Mouse (Mus musculus): ENCODE measurements around the gene Tmed1. TPM values are rescaled to one million over a fixed set of nuclear protein-coding genes. Genes with fewer than 3 reads are reported as not detected.

Gene Tmed1
- polyA plus RNA-seq (2014; fragmentation: Illumina TruSeq; extraction: RNeasy Lipid Tissue Mini Kit (QIAGEN cat#74804); ENCODE audit: low read depth, low replicate concordance), result 1.9 TPM

DNA sequence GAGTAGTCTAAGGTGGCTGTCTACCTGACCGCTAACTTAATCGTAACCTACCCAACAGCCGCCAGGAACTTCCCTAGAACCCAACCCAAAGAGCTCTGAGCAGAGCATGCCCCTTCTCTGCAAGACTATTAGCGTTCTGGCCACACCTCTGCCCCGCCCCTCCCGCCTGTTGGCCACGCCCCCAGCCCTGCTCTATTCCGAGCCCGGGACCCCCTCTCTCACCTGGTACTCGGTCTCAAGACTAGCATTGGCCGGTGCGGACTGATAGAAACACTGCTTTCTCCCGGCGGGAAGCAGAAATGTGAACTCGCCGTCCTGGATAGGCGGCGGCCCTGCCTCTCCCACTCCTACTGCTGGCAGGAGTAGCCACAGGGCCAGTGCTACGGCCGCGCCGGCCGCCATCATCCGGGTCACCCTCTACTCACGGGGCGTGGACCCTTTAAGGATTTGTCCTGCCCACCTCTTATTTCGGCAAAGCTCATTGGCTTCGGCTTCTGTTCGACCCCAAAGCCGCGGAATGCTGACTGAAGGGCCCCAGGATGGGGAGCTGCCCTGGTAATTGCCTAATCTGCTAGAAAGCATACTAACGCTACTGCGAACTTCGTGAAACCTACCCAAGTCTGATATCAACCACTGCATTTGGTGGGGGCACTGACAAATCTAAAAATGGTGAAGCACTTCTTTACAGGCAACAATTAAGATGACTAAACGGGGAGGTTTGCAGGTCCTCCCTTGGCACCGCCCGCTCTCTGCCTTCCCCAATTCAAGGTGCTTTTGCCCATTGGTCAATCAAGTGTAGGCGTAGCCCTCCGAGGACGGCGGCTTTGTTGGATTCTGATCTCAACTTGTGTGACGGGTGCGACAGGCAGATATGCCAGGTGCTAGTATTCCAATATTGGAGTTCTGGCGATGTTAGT lies at the start of gene Tmed1:
Gene Tmed1, minus strand, starts transcription at position 481 of the 917 bp plus-strand sequence.

DNA sequence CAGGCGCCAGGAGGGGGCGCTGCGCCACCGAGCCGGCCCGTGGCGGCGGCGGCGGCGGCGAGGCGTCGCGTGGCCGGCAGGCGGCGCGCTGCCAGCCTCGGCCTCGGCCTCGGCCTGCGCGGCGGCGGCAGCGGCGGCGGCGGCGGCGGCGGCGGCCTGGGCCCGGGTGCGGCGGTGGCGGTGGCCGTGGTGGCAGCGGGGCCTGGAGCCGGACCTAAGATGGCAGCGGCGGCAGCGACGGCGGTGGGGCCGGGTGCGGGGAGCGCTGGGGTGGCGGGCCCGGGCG lies 36.7 kb upstream of the Tmed1 start, which contains the start of gene Carm1:
Gene Carm1, plus strand, starts transcription at position 106 of the 286 bp plus-strand sequence.

DNA sequence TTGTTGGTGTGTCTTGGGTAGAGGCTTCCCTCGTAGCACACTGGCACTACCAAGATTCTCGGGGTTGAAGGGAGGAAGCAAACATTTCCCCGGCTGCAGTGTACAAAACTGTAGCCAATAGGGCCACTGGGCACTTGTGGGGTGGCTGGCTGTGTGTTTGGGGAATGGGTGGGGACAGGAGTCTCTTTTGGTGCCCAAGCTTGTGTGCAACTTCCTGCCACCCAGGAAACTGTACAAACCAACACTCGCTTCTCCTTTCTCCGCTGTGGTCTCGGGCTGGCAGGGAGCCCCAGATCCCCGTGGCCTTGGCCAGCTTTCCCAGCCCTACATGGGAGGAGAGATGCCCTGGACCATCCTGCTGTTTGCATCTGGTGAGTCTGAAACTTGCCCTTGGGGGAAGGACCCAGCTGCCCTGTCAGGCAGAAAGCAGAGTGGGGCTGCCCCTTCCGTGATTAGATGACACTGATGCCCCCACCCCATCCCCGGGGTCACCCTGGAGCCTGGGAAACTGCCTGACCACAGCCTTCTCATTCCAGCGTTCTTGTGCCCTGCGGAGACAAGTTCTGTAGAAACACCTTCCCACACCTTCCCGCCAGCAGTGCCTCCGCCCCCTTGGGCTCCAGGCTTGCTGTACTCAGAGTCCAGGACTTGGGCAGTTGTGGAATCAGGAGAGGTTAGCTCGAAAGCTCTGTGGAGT lies 16.0 kb upstream of the Tmed1 start, which contains the start of gene AB124611:
Gene AB124611, plus strand, starts transcription at position 240 of the 697 bp plus-strand sequence.

Other genes with a start within 250 kb of the Tmed1 start
- 0.36 TPM for gene Atg4d, start 245.0 kb downstream of the Tmed1 start, polyA plus RNA-seq (2014; fragmentation: Illumina TruSeq; extraction: RNeasy Lipid Tissue Mini Kit (QIAGEN cat#74804); ENCODE audit: low read depth, low replicate concordance)
- 6.8 TPM for gene Kri1, start 222.3 kb downstream of the Tmed1 start, polyA plus RNA-seq (2014; fragmentation: Illumina TruSeq; extraction: RNeasy Lipid Tissue Mini Kit (QIAGEN cat#74804); ENCODE audit: low read depth, low replicate concordance)
- gene Cdkn2d, start 218.8 kb downstream of the Tmed1 start, polyA plus RNA-seq (2014; fragmentation: Illumina TruSeq; extraction: RNeasy Lipid Tissue Mini Kit (QIAGEN cat#74804); ENCODE audit: low read depth, low replicate concordance), result 23.7 TPM
- gene Ap1m2, start 197.9 kb downstream of the Tmed1 start, polyA plus RNA-seq (2014; fragmentation: Illumina TruSeq; extraction: RNeasy Lipid Tissue Mini Kit (QIAGEN cat#74804); ENCODE audit: low read depth, low replicate concordance), result 0.41 TPM
- 18.0 TPM for gene Slc44a2, start 189.6 kb downstream of the Tmed1 start, polyA plus RNA-seq (2014; fragmentation: Illumina TruSeq; extraction: RNeasy Lipid Tissue Mini Kit (QIAGEN cat#74804); ENCODE audit: low read depth, low replicate concordance)
- 61.2 TPM for gene Ilf3, start 142.4 kb downstream of the Tmed1 start, polyA plus RNA-seq (2014; fragmentation: Illumina TruSeq; extraction: RNeasy Lipid Tissue Mini Kit (QIAGEN cat#74804); ENCODE audit: low read depth, low replicate concordance)
- not detected for gene Qtrt1, start 98.4 kb downstream of the Tmed1 start, polyA plus RNA-seq (2014; fragmentation: Illumina TruSeq; extraction: RNeasy Lipid Tissue Mini Kit (QIAGEN cat#74804); ENCODE audit: low read depth, low replicate concordance)
- 42.4 TPM for gene Dnm2, start 85.3 kb downstream of the Tmed1 start, polyA plus RNA-seq (2014; fragmentation: Illumina TruSeq; extraction: RNeasy Lipid Tissue Mini Kit (QIAGEN cat#74804); ENCODE audit: low read depth, low replicate concordance)
- 0.36 TPM for gene AB124611, start 15.9 kb upstream of the Tmed1 start, polyA plus RNA-seq (2014; fragmentation: Illumina TruSeq; extraction: RNeasy Lipid Tissue Mini Kit (QIAGEN cat#74804); ENCODE audit: low read depth, low replicate concordance)
- 11.9 TPM for gene Carm1, start 36.6 kb upstream of the Tmed1 start, polyA plus RNA-seq (2014; fragmentation: Illumina TruSeq; extraction: RNeasy Lipid Tissue Mini Kit (QIAGEN cat#74804); ENCODE audit: low read depth, low replicate concordance)
- 20.8 TPM for gene Timm29, start 82.5 kb upstream of the Tmed1 start, polyA plus RNA-seq (2014; fragmentation: Illumina TruSeq; extraction: RNeasy Lipid Tissue Mini Kit (QIAGEN cat#74804); ENCODE audit: low read depth, low replicate concordance)
- 6.5 TPM for gene Yipf2, start 82.6 kb upstream of the Tmed1 start, polyA plus RNA-seq (2014; fragmentation: Illumina TruSeq; extraction: RNeasy Lipid Tissue Mini Kit (QIAGEN cat#74804); ENCODE audit: low read depth, low replicate concordance)
- gene Smarca4, start 105.9 kb upstream of the Tmed1 start, polyA plus RNA-seq (2014; fragmentation: Illumina TruSeq; extraction: RNeasy Lipid Tissue Mini Kit (QIAGEN cat#74804); ENCODE audit: low read depth, low replicate concordance), result 8.3 TPM
- 1.1 TPM for gene Ldlr, start 213.2 kb upstream of the Tmed1 start, polyA plus RNA-seq (2014; fragmentation: Illumina TruSeq; extraction: RNeasy Lipid Tissue Mini Kit (QIAGEN cat#74804); ENCODE audit: low read depth, low replicate concordance)

Measured in testis, adult 10 weeks (tissue).